Mouse (Mus musculus): ENCODE data around the gene Chka. TPM values are rescaled to one million over a fixed set of nuclear protein-coding genes. Genes with fewer than 3 reads are reported as not detected.

The Chka gene
- total and polyA plus RNA-seq, 3 experiments = 7.6 to 13.0 (median 10.1) TPM

DNA sequence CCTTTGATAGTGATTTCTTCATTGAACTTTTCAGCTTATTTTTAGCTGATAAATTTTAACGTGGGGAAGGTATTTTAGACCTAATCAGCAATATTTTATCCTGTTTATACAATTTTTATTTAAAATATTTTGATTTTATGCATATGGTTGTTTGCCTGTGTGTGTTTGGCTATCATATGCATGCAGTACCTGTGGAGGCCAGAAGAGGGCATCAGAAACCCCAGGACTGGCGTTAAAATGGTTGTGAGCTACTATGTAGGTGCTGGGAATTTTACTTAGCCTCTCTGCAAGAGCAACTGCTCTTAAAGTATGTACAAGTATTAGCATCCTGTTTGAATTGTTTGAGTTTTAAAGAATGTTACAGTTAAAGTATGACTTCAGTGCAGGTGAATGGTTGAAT lies 13.4 kb downstream of the Chka start:
- dilution Hi-C loops (cut with MboI; ENCODE audit: extremely low pct_ligation_motif_present, extremely low pct_unique_long_range_greater_than_20kb, low sequenced_read_pairs) (no loop called here), in situ Hi-C loops (cut with MboI; ENCODE audit: low pct_ligation_motif_present, low pct_unique_long_range_greater_than_20kb, low sequenced_read_pairs) (no loop called here)
- Histone ChIP-seq H3K9ac (ENCODE audit: insufficient read depth, low read depth) (no peak overlapping the region), H3K27me3 (replicated peaks) (no peaks in the 10 kb centered on the region), H3K4me2 (ENCODE audit: insufficient read depth, low read depth, poor library complexity, severe bottlenecking) (no peak overlapping the region), H3K4me3 (replicated peaks in 1 of 3; ENCODE audit: low read depth in 2 of 3, low read length in 2 of 3, poor library complexity in 1 of 3) (no peak overlapping the region), H3K9me3 (replicated peaks; ENCODE audit: low read length) (peaks cover 5% of the 10 kb centered on the region), H3K27ac (ENCODE audit: insufficient read depth, low read depth) (no peak overlapping the region), H3K79me2 (replicated peaks; ENCODE audit: control insufficient read depth, extremely low read depth, insufficient read depth, poor library complexity, severe bottlenecking) (no peaks in the 10 kb centered on the region; the same call in 1 of the 2 replicates), H3K4me1 (ENCODE audit: control insufficient read depth in 1 of 2, insufficient read depth in 2 of 2) (no peaks in the 10 kb centered on the region), H3K36me3 (replicated peaks in 1 of 2; ENCODE audit: control insufficient read depth in 1 of 2, insufficient read depth in 1 of 2, low read length in 1 of 2) (peaks cover 4 to 18% of the 10 kb centered on the region in 2 experiments)
- TF ChIP-seq SMC3 (IDR thresholded peaks at IDR 0.05; ENCODE audit: low read depth, low read length) (peak; percentile 26; the same call in 1 of the 2 replicates), EP300 (IDR thresholded peaks at IDR 0.05; ENCODE audit: low read length) (no peak), CTCF (conservative IDR thresholded peaks at IDR 0.05 in 1 of 2, IDR thresholded peaks at IDR 0.05 in 1 of 2; ENCODE audit: low read depth in 2 of 2, low read length in 2 of 2) (peak in 1 of 2 experiments; percentile 44; a peak in 2 of 4 replicates)
- no peak for DNase-seq (ENCODE audit: extremely low read depth)

GRCm38 (mm10) chr19:3868290-3868689 lies 16.7 kb downstream of the Chka start:
- H3K36me3 ChIP-seq (replicated peaks in 1 of 2; ENCODE audit: control insufficient read depth in 1 of 2, insufficient read depth in 1 of 2, low read length in 1 of 2) = peaks cover 4 to 19% of the 10 kb centered on the region in 2 experiments
- no peak overlapping the region for H3K4me2 ChIP-seq (ENCODE audit: insufficient read depth, low read depth, poor library complexity, severe bottlenecking)
- peaks cover 5% of the 10 kb centered on the region for H3K9me3 ChIP-seq (replicated peaks; ENCODE audit: low read length)
- no peaks in the 10 kb centered on the region for H3K4me1 ChIP-seq (ENCODE audit: control insufficient read depth in 1 of 2, insufficient read depth in 2 of 2)
- H3K4me3 ChIP-seq (replicated peaks in 1 of 3; ENCODE audit: low read depth in 2 of 3, low read length in 2 of 3, poor library complexity in 1 of 3) = no peak overlapping the region
- in situ Hi-C loops (cut with MboI; ENCODE audit: low pct_ligation_motif_present, low pct_unique_long_range_greater_than_20kb, low sequenced_read_pairs) (no loop called here), dilution Hi-C loops (cut with MboI; ENCODE audit: extremely low pct_ligation_motif_present, extremely low pct_unique_long_range_greater_than_20kb, low sequenced_read_pairs) (no loop called here)
- H3K27ac ChIP-seq (ENCODE audit: insufficient read depth, low read depth) = no peak overlapping the region
- no peaks in the 10 kb centered on the region for H3K79me2 ChIP-seq (replicated peaks; ENCODE audit: control insufficient read depth, extremely low read depth, insufficient read depth, poor library complexity, severe bottlenecking)
- DNase-seq (ENCODE audit: extremely low read depth) = no peak
- no peak overlapping the region for H3K9ac ChIP-seq (ENCODE audit: insufficient read depth, low read depth)
- no peak for TF ChIP-seq CHD2 (IDR thresholded peaks at IDR 0.05; ENCODE audit: low read length)
- no peak for TF ChIP-seq HCFC1 (IDR thresholded peaks at IDR 0.05; ENCODE audit: low read depth, low read length)
- no peak for TF ChIP-seq E2F4 (IDR thresholded peaks at IDR 0.05; ENCODE audit: insufficient replicate concordance, low read depth, low read length)
- TF ChIP-seq BHLHE40 (IDR thresholded peaks at IDR 0.05; ENCODE audit: low read depth, low read length) = no peak
- TF ChIP-seq JUND (conservative IDR thresholded peaks at IDR 0.05; ENCODE audit: low read depth, low read length) = no peak
- TF ChIP-seq MXI1 (IDR thresholded peaks at IDR 0.05; ENCODE audit: low read depth, low read length) = no peak
- no peak for TF ChIP-seq MAFK (IDR thresholded peaks at IDR 0.05; ENCODE audit: insufficient replicate concordance, low read length)
- TF ChIP-seq USF1 (IDR thresholded peaks at IDR 0.05; ENCODE audit: low read depth, low read length) = no peak
- no peak for TF ChIP-seq CTCF (conservative IDR thresholded peaks at IDR 0.05 in 1 of 2, IDR thresholded peaks at IDR 0.05 in 1 of 2; ENCODE audit: low read depth in 2 of 2, low read length in 2 of 2)
- no peak for TF ChIP-seq UBTF (IDR thresholded peaks at IDR 0.05; ENCODE audit: low read depth, low read length)
- no peak for TF ChIP-seq POLR2A (IDR thresholded peaks at IDR 0.05; ENCODE audit: low read depth, low read length)
- no peak for TF ChIP-seq MYC (IDR thresholded peaks at IDR 0.05; ENCODE audit: low read depth, low read length)
- no peak for TF ChIP-seq SIN3A (IDR thresholded peaks at IDR 0.05; ENCODE audit: low read length)
- no peaks in the 10 kb centered on the region for H3K27me3 ChIP-seq (replicated peaks)

DNA sequence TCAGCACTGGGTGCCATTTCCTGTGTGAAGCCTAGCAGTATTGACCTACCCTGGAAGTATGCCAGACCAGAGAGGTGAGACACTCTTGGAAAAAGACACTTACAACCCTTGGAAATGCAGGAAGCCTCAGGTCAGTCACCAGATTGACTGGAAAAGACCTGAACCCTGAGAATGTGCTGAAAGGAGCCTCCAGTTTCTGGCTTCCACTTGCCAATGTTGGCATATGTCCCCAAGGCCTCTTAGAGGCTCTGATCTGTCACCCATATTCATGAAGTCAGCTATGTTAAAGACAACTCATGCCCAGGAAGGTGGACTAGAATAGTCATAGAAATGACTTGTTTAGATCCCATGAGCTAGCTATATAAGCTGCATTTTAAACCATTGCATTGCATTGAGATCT lies 19.9 kb downstream of the Chka start:
- no peak overlapping the region for H3K27ac ChIP-seq (ENCODE audit: insufficient read depth, low read depth)
- H3K36me3 ChIP-seq (replicated peaks in 1 of 2; ENCODE audit: control insufficient read depth in 1 of 2, insufficient read depth in 1 of 2, low read length in 1 of 2) = peaks cover 4 to 13% of the 10 kb centered on the region in 2 experiments
- no peaks in the 10 kb centered on the region for H3K27me3 ChIP-seq (replicated peaks)
- no peak overlapping the region for H3K9ac ChIP-seq (ENCODE audit: insufficient read depth, low read depth)
- H3K4me1 ChIP-seq (ENCODE audit: control insufficient read depth in 1 of 2, insufficient read depth in 2 of 2) = peaks cover 11 to 17% of the 10 kb centered on the region in 2 experiments
- no peaks in the 10 kb centered on the region for H3K9me3 ChIP-seq (replicated peaks; ENCODE audit: low read length)
- TF ChIP-seq MXI1 (IDR thresholded peaks at IDR 0.05; ENCODE audit: low read depth, low read length) (no peak), PAX5 (IDR thresholded peaks at IDR 0.05; ENCODE audit: low read length) (no peak), USF2 (conservative IDR thresholded peaks at IDR 0.05; ENCODE audit: low read depth, low read length) (no peak), MEF2A (IDR thresholded peaks at IDR 0.05; ENCODE audit: borderline replicate concordance, low read depth, low read length) (no peak), ETS1 (conservative IDR thresholded peaks at IDR 0.05; ENCODE audit: low read depth, low read length) (no peak), RAD21 (IDR thresholded peaks at IDR 0.05; ENCODE audit: low read depth, low read length) (no peak), CTCF (conservative IDR thresholded peaks at IDR 0.05 in 1 of 2, IDR thresholded peaks at IDR 0.05 in 1 of 2; ENCODE audit: low read depth in 2 of 2, low read length in 2 of 2) (no peak), HCFC1 (IDR thresholded peaks at IDR 0.05; ENCODE audit: low read depth, low read length) (no peak), IRF4 (IDR thresholded peaks at IDR 0.05; ENCODE audit: low read depth, low read length) (no peak), RCOR1 (conservative IDR thresholded peaks at IDR 0.05; ENCODE audit: low read depth, low read length) (no peak), ZMIZ1 (IDR thresholded peaks at IDR 0.05; ENCODE audit: low read depth, low read length) (no peak), MAFK (IDR thresholded peaks at IDR 0.05; ENCODE audit: insufficient replicate concordance, low read length) (no peak), ZNF384 (IDR thresholded peaks at IDR 0.05; ENCODE audit: low read depth, low read length) (no peak), MYC (IDR thresholded peaks at IDR 0.05; ENCODE audit: low read depth, low read length) (no peak)
- H3K4me3 ChIP-seq (replicated peaks in 1 of 3; ENCODE audit: low read depth in 2 of 3, low read length in 2 of 3, poor library complexity in 1 of 3) = no peak overlapping the region
- no peaks in the 10 kb centered on the region for H3K79me2 ChIP-seq (replicated peaks; ENCODE audit: control insufficient read depth, extremely low read depth, insufficient read depth, poor library complexity, severe bottlenecking)
- no peak overlapping the region for H3K4me2 ChIP-seq (ENCODE audit: insufficient read depth, low read depth, poor library complexity, severe bottlenecking)
- dilution Hi-C loops (cut with MboI; ENCODE audit: extremely low pct_ligation_motif_present, extremely low pct_unique_long_range_greater_than_20kb, low sequenced_read_pairs) = no loop called here
- in situ Hi-C loops (cut with MboI; ENCODE audit: low pct_ligation_motif_present, low pct_unique_long_range_greater_than_20kb, low sequenced_read_pairs) = no loop called here
- no peak for DNase-seq (ENCODE audit: extremely low read depth)
